Mouse (Mus musculus) lung, postnatal 4 days (tissue): ENCODE data around the gene Gm20830.
"Not testable (repeated sequence)": the region's sequence is repeated elsewhere in the genome, so short reads cannot be mapped to it uniquely, and the experiment has no call there.

Experiments
- DNase-seq, 2 experiments: peaks; one replicate each; pipeline ENCODE4 v3.0.0; 2021

Gene Gm20830

GRCm38 (mm10) chrY:6918182-6918581 is at the start of gene Gm20830:
Gene Gm20830, minus strand, starts transcription at chrY:6918282.
- DNase-seq = not testable (repeated sequence)
